Mouse (Mus musculus) stomach, postnatal 0 days (tissue): ENCODE results near the gene Tigar.

ENCODE experiments used
- CTCF ChIP-seq: IDR thresholded peaks from 2 replicates; pipeline ENCODE4 v1.5.1; 2016; ENCODE audit warnings: antibody characterized with exemption, low read depth, mild to moderate bottlenecking, moderate library complexity
- EP300 ChIP-seq: optimal IDR thresholded peaks from 2 replicates; pipeline ENCODE3; 2016; ENCODE audit warnings: antibody characterized with exemption

DNA sequence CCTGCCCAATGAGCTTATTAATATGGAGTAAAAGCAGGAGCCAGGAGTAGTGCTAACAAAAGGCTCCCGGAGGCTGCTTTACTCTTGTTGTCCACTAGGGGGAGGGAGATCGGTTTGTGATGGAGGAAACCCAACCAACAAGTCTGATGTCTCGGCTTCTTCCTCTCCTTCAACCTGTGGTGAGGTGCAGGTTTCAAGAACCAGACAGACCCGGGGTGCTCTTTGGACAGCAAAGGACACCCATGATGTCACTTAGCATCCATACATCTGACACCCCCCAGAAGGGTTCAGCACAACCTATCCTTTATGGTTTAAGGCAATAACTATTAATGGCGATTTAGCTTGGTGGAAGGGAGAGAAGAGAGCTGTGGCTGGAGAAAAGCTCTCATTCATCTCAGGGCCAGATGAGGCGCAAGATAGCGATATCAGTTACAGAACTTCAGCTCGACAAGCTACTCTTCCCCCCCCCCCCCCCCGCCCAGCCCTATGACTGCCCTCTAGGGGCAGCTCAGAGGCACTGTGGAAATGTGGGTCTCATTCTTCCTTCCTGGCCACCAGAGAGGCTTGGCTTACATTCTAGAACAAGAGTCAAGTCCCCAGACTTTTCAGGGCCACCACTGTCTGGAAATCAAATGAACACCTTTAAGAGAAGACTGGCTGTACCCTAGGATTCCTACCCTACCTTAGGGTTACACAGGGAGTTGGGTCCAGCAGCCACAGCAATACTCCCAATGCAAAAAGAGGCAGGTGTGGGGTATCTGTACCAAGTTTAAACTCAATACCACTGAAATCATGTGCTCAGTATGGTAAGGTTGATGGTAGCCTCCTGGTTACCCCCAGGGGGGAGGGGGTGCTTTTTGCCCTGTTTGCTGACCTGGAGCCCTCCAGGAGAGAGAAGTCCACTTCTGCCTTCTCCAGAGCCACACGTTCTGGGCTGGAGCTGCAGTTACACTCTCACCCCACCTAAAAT lies 33.1 kb upstream of the Tigar start:
- TF ChIP-seq EP300 (no peak), CTCF (peak; percentile 83)
